Mouse (Mus musculus) cerebellum, adult 2 months (tissue): Measurements from ENCODE around the gene Hibadh. TPM values are rescaled to one million over a fixed set of nuclear protein-coding genes. Genes with fewer than 3 reads are reported as not detected.

ENCODE experiments used
- DNase-seq, 2 experiments: peaks; one replicate each; pipeline ENCODE4 v3.0.0; 2021
- H3K27ac ChIP-seq: fragments of 200-500 bp; 2 replicates; pipeline ENCODE4 v1.5.1; 2012; ENCODE audit warnings: low read length, control low read depth, inconsistent platforms; ENCODE audit not compliant: insufficient read depth
- H3K27me3 ChIP-seq: fragments of 200-500 bp; 2 replicates; pipeline ENCODE4 v1.6.1; 2012; ENCODE audit warnings: inconsistent platforms, mild to moderate bottlenecking, low read length, moderate library complexity; ENCODE audit not compliant: control insufficient read depth, insufficient read depth
- H3K4me1 ChIP-seq: fragments of 200-500 bp; 2 replicates; pipeline ENCODE4 v1.6.1; 2011; ENCODE audit warnings: low read length; ENCODE audit not compliant: control insufficient read depth, insufficient read depth
- H3K4me3 ChIP-seq: fragments of 200-500 bp; replicated peaks from 2 replicates; pipeline ENCODE3; 2011; ENCODE audit warnings: mild to moderate bottlenecking, low read depth, low read length, control low read depth; ENCODE audit not compliant: insufficient read depth
- CTCF ChIP-seq: fragments of 200-500 bp; IDR thresholded peaks from 2 replicates; pipeline ENCODE4 v1.5.1; 2011; ENCODE audit warnings: low read depth, mild to moderate bottlenecking, control low read depth, low read length, moderate library complexity, borderline replicate concordance; ENCODE audit not compliant: insufficient read depth
- POLR2A ChIP-seq: fragments of 200-500 bp; IDR thresholded peaks from 2 replicates; pipeline ENCODE4 v1.6.1; 2011; ENCODE audit warnings: low read length, control low read depth, borderline replicate concordance; ENCODE audit not compliant: insufficient read depth
- WGBS: fragments of 180-500 bp; shearing (Covaris S2); methylation state at CpG from one replicate; pipeline ENCODE4 v1.1.7; 2018; 5-methylcytosine and 5-hydroxymethylcytosine counted together
- polyA plus RNA-seq: library from polyadenylated mRNA; depleted of rRNA; stranded (reverse); fragments of >200 nt; gene quantifications from 2 replicates; pipeline ENCODE4 v1.2.3, GENCODE M21; 2012

The Hibadh gene
- polyA plus RNA-seq, 1 experiment: 84.5 TPM

DNA sequence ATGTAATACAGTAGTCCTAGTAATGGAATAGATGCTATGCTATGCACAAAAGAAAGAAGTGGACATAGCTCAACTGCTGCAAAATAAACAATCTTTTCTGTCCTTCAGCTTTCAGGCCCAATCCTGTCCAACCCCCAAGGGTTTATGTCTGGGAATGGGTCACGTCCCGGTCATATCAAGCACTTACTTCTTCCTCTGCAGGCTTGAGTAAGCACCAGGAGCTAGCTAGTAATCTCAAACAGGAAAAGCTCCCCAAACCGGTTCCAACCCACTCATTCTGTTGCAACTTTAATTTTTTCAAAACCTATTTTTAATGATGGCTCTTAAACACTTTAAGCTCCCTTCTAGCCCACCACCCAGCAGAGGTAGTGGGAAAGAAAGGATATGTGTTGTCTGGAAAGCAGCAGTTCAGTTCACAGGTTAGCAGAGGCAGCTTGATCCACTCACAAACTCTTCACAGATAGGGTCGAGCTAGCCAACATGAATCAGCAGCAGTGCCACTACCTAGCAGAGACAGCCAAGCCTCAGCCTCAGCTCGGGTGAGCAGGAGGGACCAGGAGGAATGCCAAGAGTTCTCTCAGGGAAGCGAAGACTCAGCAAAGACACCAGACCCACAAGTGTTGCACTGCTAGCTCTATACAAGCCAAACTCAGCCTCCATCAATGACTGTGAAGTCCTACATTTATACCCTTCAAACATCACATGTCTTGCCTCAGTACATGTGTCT is 30.4 kb downstream of the Hibadh start:
- DNase-seq: no peak
- no peak overlapping the region for H3K4me3 ChIP-seq
- H3K4me1 ChIP-seq: no peaks in the 10 kb centered on the region
- no peaks in the 10 kb centered on the region for H3K27me3 ChIP-seq
- 67% methylated on average over 6 of the region's 6 CpGs for WGBS
- TF ChIP-seq CTCF (no peak), POLR2A (no peak)
- no peak overlapping the region for H3K27ac ChIP-seq

DNA sequence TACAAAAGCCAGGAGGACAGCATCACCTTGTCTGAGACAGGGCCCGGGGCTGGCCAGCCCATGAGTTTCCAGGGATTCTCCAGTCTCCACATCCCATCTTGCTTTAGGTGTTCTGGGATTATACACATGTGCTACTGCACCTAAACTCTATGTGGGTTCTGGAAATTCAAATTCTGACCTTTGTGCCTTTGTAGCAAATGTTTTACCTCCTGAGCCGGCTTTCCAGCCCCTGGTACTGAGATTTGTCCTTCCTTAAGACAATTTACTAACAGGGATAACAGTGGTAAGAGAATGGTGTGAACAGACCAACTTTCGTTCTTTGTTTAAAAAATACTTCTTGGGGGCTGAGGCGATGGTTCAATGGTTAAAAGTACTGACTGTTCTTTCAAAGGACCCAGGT is 32.1 kb downstream of the Hibadh start:
- no peak for DNase-seq
- H3K27ac ChIP-seq: no peak overlapping the region
- TF ChIP-seq POLR2A: no peak
- TF ChIP-seq CTCF: no peak
- no peak overlapping the region for H3K4me3 ChIP-seq
- 96% methylated on average over 4 of the region's 4 CpGs for WGBS
- H3K27me3 ChIP-seq: no peaks in the 10 kb centered on the region
- no peaks in the 10 kb centered on the region for H3K4me1 ChIP-seq

DNA sequence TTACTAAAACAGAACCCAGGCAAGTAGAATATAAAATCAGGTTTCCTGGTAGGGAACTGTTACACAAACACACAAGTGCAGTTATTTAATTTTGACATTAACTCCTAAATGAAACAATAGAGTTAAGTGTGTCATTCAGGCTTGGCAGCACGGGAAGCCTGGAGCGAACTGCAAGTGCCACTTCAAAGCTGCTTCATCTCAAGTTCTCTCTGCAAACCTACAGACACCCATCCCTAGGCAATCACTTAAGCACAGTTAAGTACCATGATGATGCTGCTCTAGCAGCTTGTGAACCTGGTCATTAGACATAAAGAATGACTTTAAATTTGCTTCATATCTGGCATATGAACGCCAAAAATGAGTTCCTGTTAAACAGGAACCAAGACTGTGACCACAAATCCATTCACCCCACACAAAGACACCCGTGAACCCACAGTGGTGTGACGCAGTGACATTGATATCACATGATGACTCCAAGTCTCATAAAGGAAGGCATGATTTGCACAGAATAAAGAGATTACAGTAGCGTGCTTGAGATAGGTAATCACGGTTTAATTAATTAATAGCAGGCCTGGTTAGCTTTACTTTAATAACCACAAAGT is 33.3 kb downstream of the Hibadh start:
- no peak for DNase-seq
- Histone ChIP-seq H3K27ac (no peak overlapping the region), H3K27me3 (no peaks in the 10 kb centered on the region), H3K4me3 (no peak overlapping the region), H3K4me1 (no peaks in the 10 kb centered on the region)
- TF ChIP-seq POLR2A: no peak
- TF ChIP-seq CTCF: no peak
- WGBS: 92% methylated on average over 7 of the region's 7 CpGs

DNA sequence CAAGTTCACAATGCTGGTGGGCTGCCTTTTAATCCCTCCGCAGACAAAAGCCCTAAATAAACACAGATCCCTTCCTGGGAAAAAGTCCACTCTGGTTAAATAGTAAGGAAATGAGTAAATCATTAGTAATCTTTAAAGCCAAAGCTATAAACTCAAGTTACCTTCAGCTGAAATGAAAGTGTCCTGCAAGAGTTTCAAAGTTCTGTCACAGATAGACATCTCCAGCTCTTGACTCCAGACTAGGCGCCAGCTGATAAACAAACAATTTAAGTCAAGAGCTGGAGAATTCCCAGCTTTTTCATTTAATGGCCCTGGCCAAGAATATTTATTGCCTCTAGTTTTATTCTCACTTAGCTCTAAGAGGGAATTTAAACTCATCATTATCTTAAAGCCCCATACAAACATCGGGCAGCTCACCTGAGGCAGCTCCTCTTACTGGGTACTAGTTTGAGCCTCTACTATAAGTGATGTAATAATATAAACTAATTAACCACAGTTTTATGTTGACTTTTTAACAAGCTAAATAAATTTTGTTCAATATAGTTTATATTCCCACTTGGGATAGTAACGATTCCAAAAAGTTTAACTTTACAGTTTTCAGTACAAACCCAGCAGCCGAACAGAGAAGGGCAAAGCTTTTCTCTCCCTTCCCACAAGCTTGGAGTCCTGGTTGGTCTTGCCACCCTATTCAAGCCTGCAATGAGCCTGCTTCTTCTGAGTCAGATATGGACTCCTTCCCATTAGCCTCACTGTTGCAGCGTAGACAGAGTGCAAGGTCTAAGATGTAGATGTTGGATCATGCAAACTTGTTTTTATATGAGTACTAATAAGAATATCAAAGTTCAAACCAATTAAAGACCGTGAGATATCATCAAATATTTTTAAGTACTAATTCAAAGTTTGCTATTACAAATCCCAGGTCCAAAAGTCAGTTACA is 38.2 kb downstream of the Hibadh start:
- H3K4me3 ChIP-seq: no peak overlapping the region
- no peaks in the 10 kb centered on the region for H3K4me1 ChIP-seq
- TF ChIP-seq POLR2A: no peak
- no peak for TF ChIP-seq CTCF
- no peak for DNase-seq
- 95% methylated on average over 7 of the region's 7 CpGs for WGBS
- no peaks in the 10 kb centered on the region for H3K27me3 ChIP-seq
- H3K27ac ChIP-seq: no peak overlapping the region

DNA sequence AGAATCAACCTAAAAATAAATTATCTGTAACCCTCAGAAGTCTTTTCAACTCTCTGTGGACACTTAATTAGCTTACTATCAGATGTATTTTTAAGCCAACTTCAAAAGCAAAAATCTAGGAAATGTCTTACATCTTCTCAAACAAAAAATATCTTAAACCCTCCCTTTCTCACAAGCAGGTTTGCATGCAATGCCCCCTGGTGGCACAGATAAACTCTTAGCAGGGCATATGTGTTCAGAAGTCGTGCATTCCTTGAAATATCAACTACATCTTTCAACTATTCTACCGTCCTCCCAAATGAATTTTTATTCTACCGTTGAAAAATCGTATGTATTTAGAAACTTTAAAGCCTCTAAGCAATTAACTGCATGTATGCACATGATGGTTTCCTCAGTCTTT is 39.1 kb downstream of the Hibadh start:
- no peaks in the 10 kb centered on the region for H3K27me3 ChIP-seq
- no peak overlapping the region for H3K4me3 ChIP-seq
- 0 out of 2 replicates have a peak, but pooled peaks cover 2% of the 10 kb centered on the region for H3K4me1 ChIP-seq
- WGBS: 61% methylated on average over 4 of the region's 4 CpGs
- TF ChIP-seq POLR2A: no peak
- peak; percentile 8; the same call in 1 of the 2 replicates for TF ChIP-seq CTCF
- no peak overlapping the region for H3K27ac ChIP-seq
- peak in 1 of 2 experiments; percentile 10 for DNase-seq

DNA sequence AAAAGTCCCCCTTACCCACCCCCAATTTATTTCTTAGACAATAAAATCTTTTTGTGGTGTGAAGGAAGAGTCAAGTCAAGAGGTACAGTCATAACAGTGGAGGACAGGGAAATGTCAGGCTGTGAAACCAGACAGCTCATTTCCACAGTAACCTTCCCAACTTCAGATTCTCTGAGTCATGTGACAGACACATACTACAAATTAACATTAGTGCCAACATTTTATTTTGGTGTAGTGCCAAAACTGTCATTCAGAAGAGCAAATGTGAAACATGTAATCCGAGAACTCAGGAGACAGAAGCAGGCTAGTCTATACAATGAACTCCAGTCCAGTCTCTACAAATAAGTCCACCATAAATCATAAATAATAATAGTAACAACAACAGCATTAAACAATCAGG is 45.4 kb downstream of the Hibadh start:
- Histone ChIP-seq H3K27me3 (no peaks in the 10 kb centered on the region), H3K27ac (no peak overlapping the region), H3K4me1 (0 out of 2 replicates have a peak, but pooled peaks cover 2% of the 10 kb centered on the region), H3K4me3 (no peak overlapping the region)
- WGBS: 78% methylated on average over 1 of the region's 1 CpGs
- TF ChIP-seq CTCF (no peak), POLR2A (no peak)
- no peak for DNase-seq

DNA sequence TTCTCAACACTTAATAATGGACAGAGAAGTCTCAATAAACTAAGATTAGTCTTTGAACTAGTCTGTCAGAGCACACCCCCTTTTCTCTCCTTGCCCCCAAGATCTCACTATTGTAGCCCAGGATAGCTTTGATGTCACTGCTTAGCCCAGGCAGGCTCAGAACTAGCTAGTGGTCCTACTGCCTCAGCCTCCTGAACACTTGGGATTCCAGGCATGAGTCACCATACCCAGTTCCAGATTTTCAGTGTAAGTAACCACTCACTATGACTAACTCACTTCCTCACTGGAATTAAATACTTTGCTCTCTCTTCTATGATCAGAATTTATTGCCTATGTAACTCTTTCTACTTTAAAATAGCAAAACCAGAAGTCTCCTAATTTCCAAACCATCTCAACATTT is 53.6 kb downstream of the Hibadh start:
- Histone ChIP-seq H3K4me1 (no peaks in the 10 kb centered on the region), H3K27me3 (no peaks in the 10 kb centered on the region)

DNA sequence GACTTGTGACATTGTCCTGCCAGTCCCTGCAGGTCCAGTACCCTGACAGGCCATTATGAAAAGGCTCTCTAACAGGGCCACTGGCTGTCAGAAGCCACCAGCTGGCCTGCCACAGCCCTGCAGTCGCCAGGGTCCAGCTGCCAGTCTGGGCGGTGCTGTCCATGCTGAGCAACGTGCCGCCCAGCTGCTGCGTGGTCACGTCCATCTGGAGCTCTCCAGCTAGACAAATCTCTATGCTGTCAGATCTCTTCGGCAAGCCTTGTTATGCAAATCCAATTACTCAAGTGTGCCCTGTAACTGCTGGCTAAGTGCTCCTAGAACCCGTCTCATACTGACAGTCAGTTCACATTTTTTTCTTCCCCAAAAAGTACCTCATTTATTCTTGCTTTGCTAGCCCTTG is 55.8 kb downstream of the Hibadh start:
- DNase-seq: peak in 1 of 2 experiments; percentile 12
- WGBS: 31% methylated on average over 8 of the region's 8 CpGs
- H3K27me3 ChIP-seq: no peaks in the 10 kb centered on the region
- no peaks in the 10 kb centered on the region for H3K4me1 ChIP-seq
- no peak overlapping the region for H3K27ac ChIP-seq
- no peak for TF ChIP-seq POLR2A
- no peak for TF ChIP-seq CTCF
- H3K4me3 ChIP-seq: no peak overlapping the region

More for the DNA sequence above, 53.6 kb downstream of the Hibadh start:
- H3K4me3 ChIP-seq: no peak overlapping the region
- no peak overlapping the region for H3K27ac ChIP-seq
- TF ChIP-seq CTCF: no peak
- no peak for DNase-seq
